Comparison of ENCODE assay signal across 12 mouse cellular contexts in genomic region chr4:47324206-47324605, GRCm38 (mm10).
"Had no signal": no experiment of that assay in that cellular context is flagged by ENCODE, and none has a peak within 500 bp of the region (broad histone marks: within the 10 kb centered on the region; RNA-seq: fewer than 3 reads in every experiment).

No protein-coding gene starts in this region.

- H3K4me3 ChIP-seq: limb, embryonic 13.5 days; midbrain, embryonic 15.5 days; neural tube, embryonic 12.5 days had no signal

- H3K9ac ChIP-seq: limb, embryonic 13.5 days; midbrain, embryonic 15.5 days; neural tube, embryonic 12.5 days had no signal

- H3K36me3 ChIP-seq: limb, embryonic 13.5 days; midbrain, embryonic 15.5 days; neural tube, embryonic 12.5 days had no signal

- H3K27ac ChIP-seq: limb, embryonic 13.5 days; midbrain, embryonic 15.5 days; neural tube, embryonic 12.5 days; stomach, postnatal 0 days had no signal

- H3K27me3 ChIP-seq: limb, embryonic 13.5 days; midbrain, embryonic 15.5 days; neural tube, embryonic 12.5 days had no signal

- H3K4me2 ChIP-seq: limb, embryonic 13.5 days; midbrain, embryonic 11.5 days; midbrain, embryonic 15.5 days; neural tube, embryonic 12.5 days had no signal

- ATAC-seq: intestine, embryonic 16.5 days; midbrain, embryonic 15.5 days had no signal

- H3K4me1 ChIP-seq: midbrain, embryonic 15.5 days; neural tube, embryonic 12.5 days had no signal

- H3K9me3 ChIP-seq: limb, embryonic 13.5 days; midbrain, embryonic 15.5 days; neural tube, embryonic 12.5 days had no signal

- DNase-seq: kidney, adult 2 months; layer of hippocampus, adult 9-11 months; layer of hippocampus, postnatal 36 days; lung, adult 18-20 months; right cerebral cortex, postnatal 25 days; thymus, postnatal 4 days had no signal
